Comparison of ENCODE assay signal across 19 mouse cellular contexts in genomic region chr6:42503478-42503877, GRCm38 (mm10). TPM values are rescaled to one million over a fixed set of nuclear protein-coding genes. Genes with fewer than 3 reads are reported as not detected.
DNase-seq lines count a peak whose midpoint lies in the region; ATAC-seq and TF ChIP-seq lines count a peak whose summit lies in the region.
"Had no signal": no experiment of that assay in that cellular context is flagged by ENCODE, and none has a peak within 500 bp of the region (broad histone marks: within the 10 kb centered on the region; RNA-seq: fewer than 3 reads in every experiment).

No protein-coding gene starts in this region.

- H3K4me2 ChIP-seq in embryonic facial prominence, embryonic 14.5 days (ENCODE audit: low read depth, low read length), result no peak overlapping the region
- no peak overlapping the region for H3K4me2 ChIP-seq in kidney, postnatal 0 days (ENCODE audit: low read length)
- H3K4me2 ChIP-seq: hindbrain, embryonic 15.5 days; neural tube, embryonic 13.5 days had no signal

- no peak for TF ChIP-seq CTCF in kidney, postnatal 0 days (IDR thresholded peaks at IDR 0.05; ENCODE audit: low read depth)

- no peaks in the 10 kb centered on the region for H3K27me3 ChIP-seq in embryonic facial prominence, embryonic 14.5 days (replicated peaks; ENCODE audit: control insufficient read depth, insufficient read depth, low read length)
- no peaks in the 10 kb centered on the region for H3K27me3 ChIP-seq in embryonic facial prominence, embryonic 10.5 days (replicated peaks; ENCODE audit: low read depth, poor library complexity, severe bottlenecking)
- H3K27me3 ChIP-seq in kidney, postnatal 0 days (ENCODE audit: insufficient read depth, low read length), result no peaks in the 10 kb centered on the region
- H3K27me3 ChIP-seq: hindbrain, embryonic 15.5 days; neural tube, embryonic 13.5 days had no signal

- ATAC-seq in embryonic facial prominence, embryonic 14.5 days (ENCODE audit: low read depth), result no peak
- ATAC-seq in kidney, postnatal 0 days (replicated peaks; ENCODE audit: low FRiP score, low read depth), result no peak

- H3K36me3 ChIP-seq in embryonic facial prominence, embryonic 14.5 days (ENCODE audit: control insufficient read depth, insufficient read depth, low read length), result no peaks in the 10 kb centered on the region
- no peaks in the 10 kb centered on the region for H3K36me3 ChIP-seq in embryonic facial prominence, embryonic 10.5 days (replicated peaks)
- H3K36me3 ChIP-seq in kidney, postnatal 0 days (ENCODE audit: insufficient read depth, low read length), result no peaks in the 10 kb centered on the region
- H3K36me3 ChIP-seq: hindbrain, embryonic 15.5 days; neural tube, embryonic 13.5 days had no signal

- peak; percentile 27 for DNase-seq in embryonic facial prominence, embryonic 14.5 days (ENCODE audit: low spot score)
- no peak for DNase-seq in embryonic facial prominence, embryonic 10.5 days (ENCODE audit: low spot score)
- peak; percentile 2 for DNase-seq in kidney, adult 9 months
- no peak for DNase-seq in kidney, adult 8-10 months
- DNase-seq in 3T3-L1 (ENCODE audit: low read depth, low spot score), result peak; percentile 52
- DNase-seq in kidney, postnatal 0 days (ENCODE audit: low spot score), result peak; percentile 89
- no peak for DNase-seq in urinary bladder, postnatal 10 days (ENCODE audit: low spot score)
- DNase-seq in right cerebral cortex, postnatal 10 days (ENCODE audit: low spot score in 2 of 2), result no peak
- DNase-seq: adrenal gland, adult 2 months; cerebellum, postnatal 14 days; liver; lung, adult 18-20 months; thymus, postnatal 4 days had no signal

- no peaks in the 10 kb centered on the region for H3K4me1 ChIP-seq in embryonic facial prominence, embryonic 14.5 days (ENCODE audit: control insufficient read depth, insufficient read depth, low read length)
- H3K4me1 ChIP-seq in embryonic facial prominence, embryonic 10.5 days, result no peaks in the 10 kb centered on the region
- H3K4me1 ChIP-seq in kidney, postnatal 0 days (replicated peaks; ENCODE audit: insufficient read depth, low read length), result no peaks in the 10 kb centered on the region
- H3K4me1 ChIP-seq: hindbrain, embryonic 15.5 days; neural tube, embryonic 13.5 days had no signal

- no peaks in the 10 kb centered on the region for H3K9me3 ChIP-seq in embryonic facial prominence, embryonic 14.5 days (ENCODE audit: control insufficient read depth, low read length)
- H3K9me3 ChIP-seq in embryonic facial prominence, embryonic 10.5 days, result no peaks in the 10 kb centered on the region
- no peaks in the 10 kb centered on the region for H3K9me3 ChIP-seq in kidney, postnatal 0 days (replicated peaks; ENCODE audit: low read length)
- H3K9me3 ChIP-seq: hindbrain, embryonic 15.5 days; neural tube, embryonic 13.5 days had no signal

- 79% methylated on average over 2 of the region's 2 CpGs for WGBS in embryonic facial prominence, embryonic 14.5 days
- WGBS in embryonic facial prominence, embryonic 10.5 days, result 92% methylated on average over 2 of the region's 2 CpGs
- 44% methylated on average over 2 of the region's 2 CpGs for WGBS in kidney, postnatal 0 days

- no peak overlapping the region for H3K9ac ChIP-seq in embryonic facial prominence, embryonic 14.5 days (ENCODE audit: low read depth, low read length)
- H3K9ac ChIP-seq in kidney, postnatal 0 days (ENCODE audit: low read depth, low read length), result no peak overlapping the region
- H3K9ac ChIP-seq: hindbrain, embryonic 15.5 days; neural tube, embryonic 13.5 days had no signal

- no peak overlapping the region for H3K27ac ChIP-seq in embryonic facial prominence, embryonic 14.5 days (replicated peaks; ENCODE audit: low read depth, low read length)
- H3K27ac ChIP-seq in embryonic facial prominence, embryonic 10.5 days (replicated peaks), result no peak overlapping the region
- H3K27ac ChIP-seq in kidney, postnatal 0 days, result no peak overlapping the region
- H3K27ac ChIP-seq: hindbrain, embryonic 15.5 days; neural tube, embryonic 13.5 days had no signal

- no peak overlapping the region for H3K4me3 ChIP-seq in embryonic facial prominence, embryonic 14.5 days (ENCODE audit: low read depth, low read length)
- no peak overlapping the region for H3K4me3 ChIP-seq in embryonic facial prominence, embryonic 10.5 days
- H3K4me3 ChIP-seq in kidney, postnatal 0 days (replicated peaks; ENCODE audit: low read depth, low read length), result no peak overlapping the region
- H3K4me3 ChIP-seq: erythroblast, embryonic 14.5 days; hindbrain, embryonic 15.5 days; neural tube, embryonic 13.5 days had no signal

RNA-seq across cellular contexts. Expression of gene Olfr456, which starts 16.5 kb away (rescaled TPM):
- polyA plus RNA-seq in embryonic facial prominence, embryonic 14.5 days (2014; fragmentation: Nextera tagmentation; extraction: Ambion mirVana), result 0.17 TPM in 1 of 2 replicates, not detected in the other
- polyA plus RNA-seq in embryonic facial prominence, embryonic 10.5 days (2016; fragmentation: Nextera tagmentation; extraction: Ambion mirVana), result not detected in 2 replicates
- polyA plus RNA-seq in kidney, postnatal 0 days (2015; fragmentation: Nextera tagmentation; extraction: Ambion mirVana), result not detected in 2 replicates
- polyA plus RNA-seq: adrenal gland, adult 2 months; erythroblast, embryonic 14.5 days; hindbrain, embryonic 15.5 days; large intestine, adult 2 months; neural tube, embryonic 13.5 days had no signal

RNA-seq across cellular contexts. Expression of gene Olfr457, which starts 27.3 kb away (rescaled TPM):
- not detected in 2 replicates for polyA plus RNA-seq in embryonic facial prominence, embryonic 14.5 days (2014; fragmentation: Nextera tagmentation; extraction: Ambion mirVana)
- polyA plus RNA-seq in embryonic facial prominence, embryonic 10.5 days (2016; fragmentation: Nextera tagmentation; extraction: Ambion mirVana), result not detected in 2 replicates
- not detected in 2 replicates for polyA plus RNA-seq in kidney, postnatal 0 days (2015; fragmentation: Nextera tagmentation; extraction: Ambion mirVana)
- polyA plus RNA-seq: adrenal gland, adult 2 months; C2C12; erythroblast, embryonic 14.5 days; heart, embryonic 16.5 days; hindbrain, embryonic 15.5 days; large intestine, adult 2 months; neural tube, embryonic 13.5 days had no signal

RNA-seq across cellular contexts. Expression of gene Olfr458, which starts 38.5 kb away (rescaled TPM):
- not detected in 2 replicates for polyA plus RNA-seq in embryonic facial prominence, embryonic 14.5 days (2014; fragmentation: Nextera tagmentation; extraction: Ambion mirVana)
- not detected in 2 replicates for polyA plus RNA-seq in embryonic facial prominence, embryonic 10.5 days (2016; fragmentation: Nextera tagmentation; extraction: Ambion mirVana)
- polyA plus RNA-seq in kidney, postnatal 0 days (2015; fragmentation: Nextera tagmentation; extraction: Ambion mirVana), result 0.12 TPM in 1 of 2 replicates, not detected in the other
- polyA plus RNA-seq: adrenal gland, adult 2 months; C2C12; erythroblast, embryonic 14.5 days; heart, embryonic 16.5 days; large intestine, adult 2 months; neural tube, embryonic 13.5 days had no signal

RNA-seq across cellular contexts. Expression of gene Olfr455, which starts 43.9 kb away (rescaled TPM):
- polyA plus RNA-seq in embryonic facial prominence, embryonic 14.5 days (2014; fragmentation: Nextera tagmentation; extraction: Ambion mirVana), result not detected in 2 replicates
- not detected in 2 replicates for polyA plus RNA-seq in embryonic facial prominence, embryonic 10.5 days (2016; fragmentation: Nextera tagmentation; extraction: Ambion mirVana)
- not detected in 2 replicates for polyA plus RNA-seq in kidney, postnatal 0 days (2015; fragmentation: Nextera tagmentation; extraction: Ambion mirVana)
- polyA plus RNA-seq: adrenal gland, adult 2 months; erythroblast, embryonic 14.5 days; heart, embryonic 16.5 days; hindbrain, embryonic 15.5 days; large intestine, adult 2 months; neural tube, embryonic 13.5 days had no signal

Comparison
In these comparisons a context has a peak if more than half of its experiments do, and no peak if none do; other contexts are left out.
1. DNase-seq: peak in embryonic facial prominence, embryonic 14.5 days (single experiment), kidney, adult 9 months (single experiment), 3T3-L1 (single experiment) and kidney, postnatal 0 days (single experiment); none in embryonic facial prominence, embryonic 10.5 days (single experiment), kidney, adult 8-10 months (0 of 2), urinary bladder, postnatal 10 days (single experiment) and right cerebral cortex, postnatal 10 days (0 of 2).